8 mouse cellular contexts compared by ENCODE assay signal in the genomic region with DNA sequence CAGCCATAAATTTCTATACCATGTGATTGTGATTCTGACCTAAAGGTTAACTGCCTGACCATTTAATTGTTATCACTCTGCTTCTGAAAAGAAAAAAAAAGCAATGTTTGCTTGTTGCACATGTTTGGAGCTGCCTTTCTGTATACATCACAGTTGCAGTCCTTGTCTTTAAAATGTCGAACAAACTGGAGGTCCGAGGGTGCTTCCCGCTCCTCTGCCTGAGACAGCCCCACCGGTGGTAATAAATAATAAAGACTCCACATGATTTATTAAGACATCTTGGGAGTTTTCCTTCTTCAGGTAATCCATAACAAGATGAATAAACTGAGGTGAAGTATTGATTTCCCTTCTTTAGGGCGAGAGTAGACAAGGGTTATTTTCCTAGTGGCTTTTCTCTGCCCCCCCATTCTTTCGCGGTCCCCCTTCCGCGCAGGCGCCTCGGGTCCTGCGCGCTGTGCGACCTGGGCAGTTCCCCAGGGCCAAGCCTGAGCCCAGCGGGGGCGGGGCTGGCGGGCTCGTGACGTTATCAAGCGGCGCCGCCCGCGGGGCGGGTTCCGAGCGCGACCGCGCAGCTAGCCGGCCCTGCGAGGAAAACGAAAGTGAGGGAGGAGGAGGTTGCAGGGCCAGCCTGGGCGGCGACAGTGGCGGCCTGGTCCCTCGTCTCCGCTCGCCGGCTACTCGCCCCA. TPM values are rescaled to one million over a fixed set of nuclear protein-coding genes. Genes with fewer than 3 reads are reported as not detected.
DNase-seq lines count a peak whose midpoint lies in the region; ATAC-seq and TF ChIP-seq lines count a peak whose summit lies in the region.

A gene (plus strand): TSS at position 520 of the 686 bp plus-strand sequence.

- H3K4me3 ChIP-seq in hindbrain, embryonic 14.5 days (replicated peaks; ENCODE audit: low read length) = peak within 1 kb of the TSS; percentile 81

- peaks cover 6% of the 10 kb centered on the region for H3K4me1 ChIP-seq in hindbrain, embryonic 14.5 days (replicated peaks; ENCODE audit: control insufficient read depth, insufficient read depth, low read length)

- DNase-seq in Patski (ENCODE audit: low read depth, low spot score) = peak; percentile 46
- peak; percentile 97 to 99 for DNase-seq in cerebellum, postnatal 14 days
- DNase-seq in frontal cortex, postnatal 25 days (ENCODE audit: low spot score in 2 of 2) = peak; percentile 86 to 93
- peak; percentile 96 for DNase-seq in hindbrain, embryonic 14.5 days (ENCODE audit: low spot score)
- DNase-seq in layer of hippocampus, postnatal 36 days = peak; percentile 95 to 96
- peak; percentile 97 for DNase-seq in lung, postnatal 36 days
- peak; percentile 97 for DNase-seq in retina, postnatal 1 day
- peak; percentile 96 to 98 for DNase-seq in urinary bladder, adult 18-20 months (ENCODE audit: low spot score in 2 of 2)

- TF ChIP-seq CTCF in Patski (IDR thresholded peaks at IDR 0.05) = no peak

- no peaks in the 10 kb centered on the region for H3K9me3 ChIP-seq in hindbrain, embryonic 14.5 days (ENCODE audit: control insufficient read depth, low read length)

- peak within 1 kb of the TSS; percentile 87 for H3K9ac ChIP-seq in hindbrain, embryonic 14.5 days

- POLR2A ChIA-PET in Patski (lab: Charles Lee) = interaction anchor here (1.0 to 3.0 kb wide), 5 partner anchors 10 to 57 kb away, joined by 3 to 11 read pairs (median 4); a partner anchor contains a TSS

- WGBS in hindbrain, embryonic 14.5 days = 1% methylated on average over 41 of the region's 41 CpGs

- H3K4me2 ChIP-seq in hindbrain, embryonic 14.5 days (replicated peaks) = peak within 1 kb of the TSS; percentile 78

- CTCF ChIA-PET in Patski (lab: Charles Lee) = no interaction called here

- H3K36me3 ChIP-seq in hindbrain, embryonic 14.5 days (replicated peaks; ENCODE audit: control insufficient read depth, insufficient read depth) = peaks cover 22% of the 10 kb centered on the region; the same call in 1 of the 2 replicates

- no peaks in the 10 kb centered on the region for H3K27me3 ChIP-seq in Patski
- no peaks in the 10 kb centered on the region for H3K27me3 ChIP-seq in hindbrain, embryonic 14.5 days (ENCODE audit: control insufficient read depth, insufficient read depth, low read length)

- H3K27ac ChIP-seq in hindbrain, embryonic 14.5 days = peak within 1 kb of the TSS; percentile 92

- in situ Hi-C loops in Patski (cut with MboI; ENCODE audit: low pct_unique_long_range_greater_than_20kb) = no loop called here

- ATAC-seq in Patski = peak; percentile 86
- ATAC-seq in hindbrain, embryonic 14.5 days (ENCODE audit: low FRiP score) = peak; percentile 96

RNA-seq across cellular contexts. Expression of the gene that starts here (rescaled TPM):
- polyA plus RNA-seq in Patski (2021) = 92.8 TPM
- 103 and 109 TPM in 2 replicates for polyA plus RNA-seq in hindbrain, embryonic 14.5 days (2014; fragmentation: Nextera tagmentation; extraction: Ambion mirVana)
- total RNA-seq in layer of hippocampus, postnatal 36 days (2021) = 100 to 1,000 TPM; 110 to 112 TPM

Comparison
In these comparisons a context has a peak if more than half of its experiments do, and no peak if none do; other contexts are left out.
1. Peak in every context shown above with its lines: DNase-seq, ATAC-seq, H3K4me3 ChIP-seq and H3K27ac ChIP-seq.
2. DNase-seq: peak in every context shown above with its lines; median percentile 98 in cerebellum, postnatal 14 days; 97 in lung, postnatal 36 days; 97 in retina, postnatal 1 day; 97 in urinary bladder, adult 18-20 months; 96 in hindbrain, embryonic 14.5 days; 96 in layer of hippocampus, postnatal 36 days; 90 in frontal cortex, postnatal 25 days; 46 in Patski.